Mouse (Mus musculus) lung, postnatal 0 days (tissue): ENCODE results near the gene Fgf7. TPM values are rescaled to one million over a fixed set of nuclear protein-coding genes. Genes with fewer than 3 reads are reported as not detected.

ENCODE experiments used
- ATAC-seq: fragments of 200-750 bp; cut with Nextera tagmentation; 2 replicates; pipeline ENCODE4 v1.8.0; 2017; ENCODE audit warnings: moderate library complexity
- DNase-seq: peaks from one replicate; pipeline ENCODE4 v3.0.0-alpha.2; 2016; ENCODE audit warnings: low spot score
- H3K27ac ChIP-seq: fragments of 300-500 bp; sonication (generic); 2 replicates; pipeline ENCODE4 v1.5.1; 2014; ENCODE audit warnings: antibody characterized with exemption, mild to moderate bottlenecking, low read length, mixed read lengths
- H3K27me3 ChIP-seq: fragments of 300-500 bp; sonication (generic); replicated peaks from 2 replicates; pipeline ENCODE4 v1.6.1; 2014; ENCODE audit warnings: low read length, mixed read lengths; ENCODE audit not compliant: insufficient read depth
- H3K36me3 ChIP-seq: fragments of 300-500 bp; sonication (generic); 2 replicates; pipeline ENCODE4 v1.6.1; 2014; ENCODE audit warnings: low read length, mixed read lengths; ENCODE audit not compliant: insufficient read depth
- H3K4me1 ChIP-seq: fragments of 300-500 bp; sonication (generic); 2 replicates; pipeline ENCODE4 v1.6.1; 2014; ENCODE audit warnings: antibody characterized with exemption, low read depth, low read length, mixed read lengths; ENCODE audit not compliant: insufficient read depth
- H3K4me2 ChIP-seq: fragments of 300-500 bp; sonication (generic); replicated peaks from 2 replicates; pipeline ENCODE4 v1.6.1; 2014; ENCODE audit warnings: low read depth, mild to moderate bottlenecking, low read length, moderate library complexity, mixed read lengths
- H3K4me3 ChIP-seq: fragments of 300-500 bp; sonication (generic); 2 replicates; pipeline ENCODE4 v1.5.1; 2014; ENCODE audit warnings: low read depth, low read length
- H3K9ac ChIP-seq: fragments of 300-500 bp; sonication (generic); replicated peaks from 2 replicates; pipeline ENCODE4 v1.6.1; 2014; ENCODE audit warnings: low read depth, mild to moderate bottlenecking
- H3K9me3 ChIP-seq: fragments of 300-500 bp; sonication (generic); 2 replicates; pipeline ENCODE4 v1.6.1; 2016; ENCODE audit warnings: low read length, mixed read lengths
- CTCF ChIP-seq: IDR thresholded peaks from 2 replicates; pipeline ENCODE4 v1.5.1; 2016; ENCODE audit warnings: antibody characterized with exemption, mild to moderate bottlenecking
- EP300 ChIP-seq: IDR thresholded peaks from 2 replicates; pipeline ENCODE4 v1.6.1; 2016; ENCODE audit warnings: antibody characterized with exemption, mild to moderate bottlenecking, control low read depth
- WGBS: fragments of 180-500 bp; shearing (Covaris S2); extraction: QIAGEN DNeasy Blood & Tissue Kit; methylation state at CpG from one replicate; pipeline ENCODE4 v1.1.7; 2014; 5-methylcytosine and 5-hydroxymethylcytosine counted together
- polyA plus RNA-seq: library from polyadenylated mRNA; unstranded; fragments of >200 nt; fragmentation: Nextera tagmentation; extraction: Ambion mirVana; gene quantifications from 2 replicates; pipeline ENCODE4 v1.2.1, GENCODE M21; 2015

Fgf7 gene
- polyA plus RNA-seq, 1 experiment from 2014 or later = 10.6 TPM

- H3K9me3 ChIP-seq = no peaks in the 10 kb centered on the region
- no peaks in the 10 kb centered on the region for H3K36me3 ChIP-seq
- H3K27me3 ChIP-seq = no peaks in the 10 kb centered on the region
- no peaks in the 10 kb centered on the region for H3K4me1 ChIP-seq
- ATAC-seq (no peak; the same call in 1 of the 2 replicates), DNase-seq (no peak)
- no peak overlapping the region for H3K9ac ChIP-seq
- H3K4me2 ChIP-seq = no peak overlapping the region
- WGBS = 53% methylated on average over 5 of the region's 5 CpGs
- H3K27ac ChIP-seq = no peak overlapping the region
- TF ChIP-seq CTCF = no peak
- no peak for TF ChIP-seq EP300
- no peak overlapping the region for H3K4me3 ChIP-seq
Observed at GRCm38 (mm10) chr2:126053657-126054056, 19.2 kb downstream of the Fgf7 start.

GRCm38 (mm10) chr2:126060595-126060994, 26.1 kb downstream of the Fgf7 start:
- H3K9me3 ChIP-seq = no peaks in the 10 kb centered on the region
- H3K9ac ChIP-seq = no peak overlapping the region
- 41% methylated on average over 4 of the region's 4 CpGs for WGBS
- no peak for TF ChIP-seq CTCF
- peak; percentile 21; the same call in 1 of the 2 replicates for TF ChIP-seq EP300
- no peak overlapping the region for H3K4me3 ChIP-seq
- no peaks in the 10 kb centered on the region for H3K36me3 ChIP-seq
- peak; percentile 84 for DNase-seq
- H3K27me3 ChIP-seq = no peaks in the 10 kb centered on the region
- peak; percentile 87 for ATAC-seq
- H3K4me1 ChIP-seq = no peaks in the 10 kb centered on the region
- H3K27ac ChIP-seq = no peak overlapping the region
- H3K4me2 ChIP-seq = no peak overlapping the region

- ATAC-seq (peak; percentile 58), DNase-seq (peak; percentile 41)
- Histone ChIP-seq H3K9me3 (no peaks in the 10 kb centered on the region), H3K4me1 (no peaks in the 10 kb centered on the region), H3K36me3 (no peaks in the 10 kb centered on the region), H3K4me3 (no peak overlapping the region), H3K27ac (no peak overlapping the region), H3K27me3 (no peaks in the 10 kb centered on the region), H3K4me2 (0 out of 2 replicates have a peak overlapping the region, but pooled peaks have one; percentile 3), H3K9ac (no peak overlapping the region)
- TF ChIP-seq EP300 = no peak
- TF ChIP-seq CTCF = no peak
- 51% methylated on average over 17 of the region's 17 CpGs for WGBS
Observed at GRCm38 (mm10) chr2:126061037-126061773, 26.7 kb downstream of the Fgf7 start.

- Histone ChIP-seq H3K9me3 (no peaks in the 10 kb centered on the region), H3K27me3 (no peaks in the 10 kb centered on the region), H3K4me1 (no peaks in the 10 kb centered on the region), H3K4me3 (no peak overlapping the region), H3K36me3 (no peaks in the 10 kb centered on the region), H3K27ac (no peak overlapping the region), H3K9ac (no peak overlapping the region), H3K4me2 (no peak overlapping the region)
- no peak for DNase-seq
- TF ChIP-seq CTCF (no peak), EP300 (no peak)
- WGBS = 63% methylated on average over 7 of the region's 7 CpGs
- no peak for ATAC-seq
Observed at GRCm38 (mm10) chr2:126062876-126063275, 28.4 kb downstream of the Fgf7 start.

GRCm38 (mm10) chr2:126064814-126065213, 30.4 kb downstream of the Fgf7 start:
- Histone ChIP-seq H3K9ac (no peak overlapping the region), H3K4me1 (no peaks in the 10 kb centered on the region), H3K27ac (no peak overlapping the region), H3K27me3 (no peaks in the 10 kb centered on the region), H3K9me3 (no peaks in the 10 kb centered on the region), H3K4me2 (no peak overlapping the region), H3K36me3 (no peaks in the 10 kb centered on the region), H3K4me3 (no peak overlapping the region)
- TF ChIP-seq CTCF = no peak
- no peak for TF ChIP-seq EP300
- WGBS = 25% methylated on average over 2 of the region's 2 CpGs
- DNase-seq (no peak), ATAC-seq (no peak)

GRCm38 (mm10) chr2:126065303-126065856, 30.9 kb downstream of the Fgf7 start:
- no peak for TF ChIP-seq EP300
- no peak for TF ChIP-seq CTCF
- H3K27ac ChIP-seq = no peak overlapping the region
- WGBS = 86% methylated on average over 3 of the region's 3 CpGs
- H3K27me3 ChIP-seq = no peaks in the 10 kb centered on the region
- H3K9me3 ChIP-seq = no peaks in the 10 kb centered on the region
- DNase-seq (no peak), ATAC-seq (no peak)
- no peaks in the 10 kb centered on the region for H3K36me3 ChIP-seq
- no peak overlapping the region for H3K9ac ChIP-seq
- H3K4me1 ChIP-seq = no peaks in the 10 kb centered on the region
- no peak overlapping the region for H3K4me3 ChIP-seq
- no peak overlapping the region for H3K4me2 ChIP-seq
